Mouse (Mus musculus): ENCODE measurements around the gene Mttp.
A peak's percentile ranks its signal among the peaks of the same experiment; 100 is the strongest.

Gene Mttp

DNA sequence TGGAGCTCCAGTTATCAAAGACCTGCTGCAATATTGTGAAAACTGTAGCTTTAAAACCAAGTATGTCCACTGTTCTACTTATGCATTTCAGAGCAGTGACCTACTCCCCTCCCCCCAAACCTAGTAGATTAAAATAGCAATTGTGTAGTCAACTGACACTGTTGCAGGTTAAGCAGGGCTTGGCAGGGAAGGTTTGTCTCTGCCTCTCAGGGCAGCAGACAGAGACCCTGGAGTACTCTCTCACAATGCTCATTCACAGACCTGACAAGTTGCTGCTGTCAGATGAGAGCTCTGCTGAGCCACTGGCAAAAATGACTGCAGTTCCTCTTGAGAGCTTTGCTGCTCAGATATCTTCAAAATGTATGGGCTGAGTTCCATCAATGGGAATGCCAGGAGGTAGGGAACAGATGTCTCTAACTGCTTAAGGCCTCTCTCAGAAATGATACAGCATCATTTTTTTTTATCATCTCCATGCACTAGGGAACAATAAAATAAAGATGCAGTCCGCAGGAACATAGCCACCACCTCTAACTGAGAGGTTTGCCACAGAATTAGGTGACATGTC lies 61.6 kb downstream of the Mttp start:
- DNase-seq (ENCODE audit: low spot score in 2 of 2), result peak in 1 of 2 experiments; percentile 44

DNA sequence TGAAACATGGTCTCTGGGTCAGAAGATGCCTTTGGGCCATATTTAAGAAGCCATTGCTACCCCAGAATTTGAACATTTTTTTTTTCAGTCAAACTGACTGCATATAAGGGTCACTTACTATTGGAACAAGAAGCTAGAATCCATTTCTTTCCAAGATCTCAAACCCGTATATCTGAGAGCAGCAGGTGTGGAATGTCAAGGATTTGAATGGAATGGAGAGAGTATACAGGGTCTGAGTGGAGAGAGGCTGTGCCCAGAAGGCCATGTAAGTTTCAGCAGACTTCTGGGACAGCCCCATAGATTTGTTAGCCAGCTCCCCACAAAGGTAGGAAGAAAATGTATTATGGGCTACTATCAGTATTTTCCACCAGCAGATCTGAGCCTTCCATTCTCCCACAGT lies 66.1 kb downstream of the Mttp start:
- DNase-seq (ENCODE audit: low spot score in 2 of 2), result no peak

DNA sequence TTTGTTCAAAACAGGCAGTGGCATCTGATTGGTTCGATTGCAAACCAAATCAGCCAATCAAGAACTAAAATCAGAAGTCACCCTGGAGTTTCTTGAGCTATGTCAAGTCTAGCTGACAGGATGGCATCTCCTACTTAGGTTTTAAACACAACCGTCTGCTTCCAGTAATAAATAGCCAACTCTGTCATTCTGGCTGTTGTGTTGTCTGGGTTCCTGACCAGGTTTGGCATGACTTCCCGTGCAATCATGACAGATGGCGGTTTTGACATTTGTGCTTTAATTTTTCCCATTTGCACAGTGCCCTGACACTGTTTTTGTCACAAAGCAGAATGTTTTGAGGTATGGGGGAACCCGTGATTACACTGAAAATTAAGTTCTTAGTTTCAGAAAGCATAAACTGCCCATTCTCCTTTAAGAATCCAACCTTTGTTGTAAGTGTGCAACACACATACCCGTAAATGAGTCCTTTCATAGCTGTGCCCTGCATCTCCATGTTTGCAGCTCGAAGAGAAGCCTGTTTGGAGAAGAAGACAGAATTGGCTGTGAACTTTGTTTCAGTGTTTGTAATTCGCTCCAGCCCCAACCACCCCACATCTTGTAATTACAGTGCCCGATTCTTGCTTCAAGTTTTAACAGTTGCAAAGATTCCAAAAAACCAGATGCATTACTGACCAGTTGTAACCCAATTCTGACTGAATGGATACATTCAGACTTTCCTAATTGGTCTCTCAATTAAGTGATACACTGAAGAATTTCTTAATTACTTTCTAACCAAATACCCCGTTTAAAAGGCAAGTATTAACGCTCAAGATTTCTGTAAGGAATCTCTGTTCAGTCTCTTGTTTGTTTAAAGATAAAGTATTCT lies 67.1 kb downstream of the Mttp start:
- no peak for DNase-seq (ENCODE audit: low spot score in 2 of 2)

GRCm38 (mm10) chr3:138075209-138075608 lies 69.6 kb downstream of the Mttp start:
- DNase-seq (ENCODE audit: low spot score in 2 of 2), result no peak

- DNase-seq (ENCODE audit: low spot score in 2 of 2), result no peak
Measured at GRCm38 (mm10) chr3:138074214-138074613, 70.6 kb downstream of the Mttp start.

- DNase-seq (ENCODE audit: low spot score in 2 of 2), result no peak
Measured at GRCm38 (mm10) chr3:138071476-138072073, 73.2 kb downstream of the Mttp start.

DNA sequence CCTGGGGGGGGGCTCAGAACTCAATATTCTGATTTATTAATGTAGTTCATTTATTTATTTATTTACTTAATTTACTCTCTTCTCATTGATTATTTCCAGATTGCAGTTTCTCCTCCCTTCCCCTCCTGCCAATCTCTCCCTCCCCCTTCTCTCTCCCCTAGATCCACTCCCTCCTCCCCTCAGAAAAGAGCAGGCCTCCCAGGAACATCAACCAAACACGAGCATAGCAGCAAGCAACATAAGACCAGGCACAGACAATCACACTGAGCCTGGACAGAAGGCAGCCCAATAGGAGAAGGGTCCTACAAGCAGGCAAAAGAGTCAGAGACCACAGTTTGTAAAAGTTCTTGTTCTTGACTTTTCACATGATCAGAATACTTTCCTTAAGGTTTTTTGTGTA lies 73.8 kb downstream of the Mttp start:
- no peak for DNase-seq (ENCODE audit: low spot score in 2 of 2)

DNA sequence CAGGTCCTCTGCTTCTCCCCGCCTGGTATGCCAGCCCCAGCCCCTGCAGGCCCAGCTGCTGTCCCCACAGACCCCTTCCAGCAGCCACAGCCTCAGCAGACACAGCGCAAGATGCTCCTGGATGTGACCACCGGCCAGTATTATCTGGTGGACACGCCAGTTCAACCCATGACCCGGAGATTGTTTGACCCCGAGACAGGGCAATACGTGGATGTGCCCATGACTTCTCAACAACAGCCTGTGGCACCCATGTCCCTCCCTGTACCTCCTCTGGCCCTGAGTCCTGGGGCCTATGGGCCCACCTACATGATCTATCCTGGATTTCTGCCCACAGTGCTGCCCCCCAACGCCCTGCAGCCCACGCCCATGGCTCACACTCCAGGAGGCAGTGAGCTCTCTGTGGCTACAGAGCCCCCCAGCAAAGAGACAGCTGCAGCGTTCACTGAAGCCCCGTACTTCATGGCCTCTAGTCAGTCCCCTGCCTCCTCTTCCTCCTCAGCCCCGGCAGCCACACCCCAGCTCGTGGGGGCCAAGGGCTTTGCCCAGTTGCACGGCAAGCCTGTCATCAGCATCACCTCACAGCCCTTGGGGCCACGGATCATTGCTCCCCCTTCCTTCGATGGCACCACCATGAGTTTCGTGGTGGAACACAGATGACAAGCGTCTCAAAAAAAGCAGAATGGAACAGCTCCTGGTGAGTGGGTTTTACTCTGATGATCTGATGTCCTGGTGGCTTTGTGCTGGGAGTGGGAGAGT lies 74.8 kb downstream of the Mttp start:
- DNase-seq (ENCODE audit: low spot score in 2 of 2), result no peak

DNA sequence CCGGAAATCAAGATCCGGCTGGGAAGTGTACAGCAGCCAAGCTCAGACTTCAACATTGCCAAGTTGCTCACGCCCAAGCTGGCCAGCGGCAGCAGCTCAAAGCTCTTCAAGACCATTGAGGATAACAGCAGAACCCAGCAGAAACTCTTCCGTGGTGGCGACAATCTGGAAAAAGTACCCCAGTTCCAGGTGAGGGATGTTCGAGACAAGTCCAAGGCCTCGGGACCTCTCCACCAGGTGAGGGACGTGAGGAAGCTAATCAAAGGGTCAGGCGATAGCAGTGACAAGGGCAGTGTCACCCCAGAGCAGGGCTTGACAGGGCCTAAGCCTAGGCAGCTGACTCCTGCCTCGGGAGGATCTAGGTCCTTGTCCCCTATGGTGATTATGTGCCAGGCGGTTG lies 76.7 kb downstream of the Mttp start:
- no peak for DNase-seq (ENCODE audit: low spot score in 2 of 2)

DNA sequence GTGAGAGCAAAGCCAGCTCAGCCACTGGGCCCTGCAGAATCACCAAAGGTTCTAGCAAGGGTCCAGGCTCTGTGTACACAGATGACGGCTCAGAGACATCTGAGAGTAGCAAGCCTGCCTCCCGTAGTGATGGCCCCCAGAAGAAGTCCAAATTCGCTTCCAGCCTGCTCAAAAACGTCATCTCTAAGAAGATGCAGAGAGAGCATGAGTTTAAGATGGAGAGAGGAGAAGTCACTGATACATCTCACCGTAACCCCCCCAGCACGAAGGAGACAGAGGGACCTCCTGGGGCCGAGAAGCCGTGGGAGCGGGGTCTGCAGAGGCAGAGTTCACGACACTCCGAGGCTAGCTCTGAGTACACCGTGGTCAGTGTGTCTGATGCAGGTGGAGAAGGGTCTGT lies 77.5 kb downstream of the Mttp start, which contains the start of gene Gm5105:
Gm5105 (minus strand) TSS at position 101 of the 400 bp plus-strand sequence.
- no peak for DNase-seq (ENCODE audit: low spot score in 2 of 2)

DNA sequence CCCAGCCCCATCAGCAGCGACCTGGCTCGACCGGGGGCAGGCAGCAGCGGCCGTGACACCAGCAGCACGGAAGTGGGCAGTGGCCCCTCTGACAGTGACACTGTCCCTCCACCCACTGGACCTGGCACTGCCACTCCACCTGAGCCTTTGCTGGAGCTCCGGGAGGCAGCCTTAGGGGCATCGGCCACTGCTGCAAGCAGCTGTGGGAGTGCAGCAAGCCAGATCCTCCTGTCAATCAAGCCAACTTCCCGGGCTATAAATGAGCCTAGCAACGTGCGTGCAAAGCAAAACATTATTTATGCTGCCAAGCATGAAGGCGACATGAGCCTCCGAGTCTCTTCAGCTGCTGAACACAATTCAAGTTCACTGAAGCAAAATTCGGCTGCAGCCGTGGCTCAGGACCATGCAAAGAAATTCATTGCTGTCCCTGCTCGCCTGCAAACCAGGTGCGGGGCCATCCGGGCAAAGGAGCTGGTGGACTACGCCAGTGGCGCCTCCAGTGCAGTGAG lies 78.4 kb downstream of the Mttp start:
- peak in 1 of 2 experiments; percentile 47 for DNase-seq (ENCODE audit: low spot score in 2 of 2)

- DNase-seq (ENCODE audit: low spot score in 2 of 2), result no peak
Measured at GRCm38 (mm10) chr3:138065930-138066329, 78.8 kb downstream of the Mttp start.

DNA sequence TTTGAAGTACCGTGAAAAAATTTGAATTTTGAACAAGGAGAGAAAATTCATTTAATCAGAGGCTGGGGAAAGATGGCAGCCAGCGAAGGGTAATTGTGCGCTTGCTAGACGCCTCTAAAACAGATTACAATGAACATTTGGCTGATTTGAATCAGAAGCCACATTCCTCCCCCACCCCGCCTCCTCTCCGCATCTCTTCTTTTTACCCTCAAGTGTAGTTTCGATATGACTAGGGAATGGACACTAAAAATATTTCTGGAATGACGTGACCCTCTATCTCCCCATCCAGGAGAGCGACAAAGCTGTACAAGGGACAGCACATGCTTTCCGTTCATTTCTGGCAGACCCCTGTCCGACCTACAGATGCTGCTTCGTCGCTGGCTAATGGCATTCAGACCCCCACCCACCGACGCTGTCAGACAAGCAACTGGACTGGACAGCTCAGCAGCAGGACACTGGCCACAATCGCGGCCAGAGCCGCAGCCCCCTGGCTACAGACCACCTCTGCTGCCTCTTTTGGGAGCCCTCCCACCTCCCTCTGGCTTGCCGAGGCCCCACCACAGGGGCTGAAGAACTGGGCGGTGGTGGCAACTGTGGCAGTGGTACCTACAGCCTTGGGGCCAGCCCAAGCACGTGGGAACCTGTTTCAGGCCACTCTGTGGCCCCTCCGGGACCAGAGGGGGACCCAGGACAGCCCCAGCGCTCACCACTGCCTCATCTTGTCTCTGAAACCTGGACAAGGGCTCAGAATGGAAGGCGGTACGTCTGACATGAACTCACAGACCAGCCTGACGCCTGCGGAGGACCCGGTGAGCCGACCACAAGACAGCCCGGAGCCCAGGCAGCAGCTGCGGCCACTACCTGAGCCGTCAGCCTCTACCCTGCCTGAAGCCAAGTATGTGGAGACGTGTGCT lies 79.8 kb downstream of the Mttp start, which contains the start of gene 1110002E22Rik:
1110002E22Rik (plus strand) TSS at position 321 of the 914 bp plus-strand sequence.
- peak; percentile 45 to 54 for DNase-seq (ENCODE audit: low spot score in 2 of 2)

DNA sequence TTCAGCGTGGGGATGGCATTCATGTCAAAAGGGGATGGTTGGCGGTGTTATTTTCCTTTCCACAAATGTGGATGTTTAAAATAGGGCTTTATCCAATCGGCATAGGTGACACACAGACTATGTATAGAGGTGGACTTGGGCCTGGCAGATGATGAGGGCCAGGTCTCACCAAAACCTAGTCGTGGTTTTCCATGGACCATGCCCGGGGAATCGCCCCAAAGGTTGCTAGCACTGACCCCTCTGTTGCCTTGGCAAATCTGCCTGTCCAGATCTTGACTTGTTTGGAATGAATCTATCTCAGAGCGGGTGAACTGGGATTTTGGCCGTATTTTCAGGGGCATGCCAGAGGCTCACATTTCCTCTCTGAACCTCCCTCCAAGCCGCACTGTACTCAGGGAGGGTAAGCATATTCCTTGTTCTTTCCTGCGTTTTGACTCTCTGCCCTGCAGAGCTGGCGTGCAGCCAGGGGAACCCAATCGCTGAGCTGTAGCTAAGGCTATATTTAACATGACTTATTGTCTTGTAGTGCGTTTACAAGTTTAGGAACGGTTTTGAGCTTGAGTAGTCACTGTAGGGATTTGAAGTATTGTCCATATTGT lies 80.9 kb downstream of the Mttp start:
- no peak for DNase-seq (ENCODE audit: low spot score in 2 of 2)

- no peak for DNase-seq (ENCODE audit: low spot score in 2 of 2)
Measured at GRCm38 (mm10) chr3:138062673-138063072, 82.1 kb downstream of the Mttp start.

- no peak for DNase-seq (ENCODE audit: low spot score in 2 of 2)
Measured at GRCm38 (mm10) chr3:138061205-138061911, 83.4 kb downstream of the Mttp start.

DNA sequence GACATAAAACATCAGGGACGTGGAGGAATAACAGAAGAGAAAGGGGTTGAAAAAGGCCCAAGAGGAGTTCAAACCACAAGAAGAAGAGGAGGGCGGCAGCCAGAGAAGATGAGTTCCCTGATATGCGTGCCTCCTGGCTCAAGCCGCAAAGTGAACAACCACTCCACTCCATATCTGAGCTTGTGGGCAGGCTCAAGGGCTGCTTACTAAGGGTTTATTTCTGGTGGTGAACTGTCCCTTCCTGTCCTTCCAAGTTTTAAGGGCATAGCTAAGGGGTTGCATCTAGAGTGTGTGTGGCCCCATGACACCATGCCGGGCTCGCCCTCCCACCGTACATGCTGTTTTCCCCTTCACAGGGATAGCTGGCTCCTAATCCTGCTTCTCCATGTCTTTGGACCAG lies 84.3 kb downstream of the Mttp start:
- no peak for DNase-seq (ENCODE audit: low spot score in 2 of 2)

GRCm38 (mm10) chr3:138058226-138058625 lies 86.5 kb downstream of the Mttp start:
- DNase-seq (ENCODE audit: low spot score in 2 of 2), result no peak

DNA sequence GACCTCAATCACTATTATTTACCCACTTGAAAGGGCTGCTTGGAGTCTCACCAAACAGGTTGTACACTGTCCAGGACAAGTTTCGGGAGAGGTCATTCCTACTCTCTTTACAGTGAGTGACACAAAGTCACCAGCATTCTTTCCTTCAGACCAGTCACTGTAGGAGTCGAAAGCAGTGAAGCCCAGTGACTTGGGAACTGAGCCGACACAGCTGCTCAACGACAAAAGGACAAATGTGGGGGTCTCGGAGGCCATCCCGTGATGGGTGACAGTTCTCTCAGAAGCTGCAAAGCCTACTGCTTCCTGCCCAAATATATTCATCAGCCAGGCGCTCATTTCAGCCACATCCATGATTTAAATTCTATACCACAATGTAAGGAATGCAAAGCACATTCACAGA lies 87.8 kb downstream of the Mttp start:
- no peak for DNase-seq (ENCODE audit: low spot score in 2 of 2)

DNA sequence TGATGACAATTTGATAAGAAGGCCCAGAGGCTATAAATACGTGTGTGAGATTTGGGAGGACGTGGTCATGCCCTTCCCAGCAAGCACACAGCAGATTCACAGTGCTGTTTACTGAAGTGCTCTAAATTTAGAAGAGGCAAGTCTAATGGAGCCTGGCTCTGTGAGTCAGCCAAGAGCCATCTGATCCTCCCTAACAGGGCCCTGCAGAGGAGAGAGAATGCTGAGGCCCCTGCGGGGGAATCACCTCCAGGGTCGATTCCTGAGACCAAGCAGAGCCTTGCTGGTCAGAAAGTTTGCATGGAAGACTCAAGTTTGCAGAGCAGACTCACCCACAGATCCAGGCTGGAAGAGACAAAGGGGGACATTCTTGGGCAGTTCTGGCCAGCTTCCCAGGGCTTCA lies 90.8 kb downstream of the Mttp start:
- no peak for DNase-seq (ENCODE audit: low spot score in 2 of 2)

Data from right cerebral cortex, postnatal 36 days (tissue).